Mouse (Mus musculus) heart, postnatal 0 days (tissue): ENCODE results near the gene Gldc.

Experiments
- CTCF ChIP-seq: IDR thresholded peaks from 2 replicates; pipeline ENCODE4 v1.5.1; 2016; ENCODE audit warnings: antibody characterized with exemption, control low read depth, low read depth
- EP300 ChIP-seq: IDR thresholded peaks from 2 replicates; pipeline ENCODE4 v1.6.1; 2016; ENCODE audit warnings: antibody characterized with exemption, low read depth

DNA sequence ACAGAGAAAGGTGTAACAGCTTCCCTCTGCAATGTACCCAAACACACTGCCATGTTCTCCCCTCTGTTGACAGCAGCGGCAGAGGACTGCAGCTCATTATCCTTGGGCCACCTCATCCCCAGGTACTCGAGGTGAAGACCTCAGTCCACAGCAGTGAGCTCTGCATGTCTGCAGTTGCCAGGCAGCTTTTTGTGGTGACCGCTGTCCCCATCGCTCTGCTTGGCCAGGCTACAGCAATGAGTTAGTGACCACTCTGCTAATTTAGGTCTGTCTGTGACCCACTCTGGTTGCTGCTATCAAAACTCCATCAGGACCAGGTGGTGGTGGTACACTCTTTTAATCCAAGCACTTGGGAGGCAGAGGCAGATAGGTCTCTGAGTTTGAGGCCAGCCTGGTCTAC lies 41.0 kb upstream of the Gldc start:
- TF ChIP-seq CTCF (no peak), EP300 (no peak)
